Mouse (Mus musculus): ENCODE measurements at regions not wholly inside any gene's neighbourhood (a gene's known extent, or its start where the extent isn't known, plus 50 kb on each side); places are given as distances from the start of the nearest gene placed in this dataset.
A peak's percentile ranks its signal among the peaks of the same experiment; 100 is the strongest.

- ATAC-seq (replicated peaks; ENCODE audit: poor library complexity, severe bottlenecking), result no peak
These were observed 135.2 kb downstream of the Utp6 start for GRCm38 (mm10) chr11:79827034-79827433.

GRCm38 (mm10) chr11:79825881-79826280, 136.3 kb downstream of the Utp6 start:
- ATAC-seq (replicated peaks; ENCODE audit: poor library complexity, severe bottlenecking), result no peak

GRCm38 (mm10) chr11:79823631-79824310, 138.4 kb downstream of the Utp6 start:
- ATAC-seq (replicated peaks; ENCODE audit: poor library complexity, severe bottlenecking), result no peak

GRCm38 (mm10) chr11:79821986-79822385, 140.2 kb downstream of the Utp6 start:
- ATAC-seq (replicated peaks; ENCODE audit: poor library complexity, severe bottlenecking), result no peak

- no peak for ATAC-seq (replicated peaks; ENCODE audit: poor library complexity, severe bottlenecking)
These were observed 147.0 kb downstream of the Utp6 start for GRCm38 (mm10) chr11:79815156-79815555.

GRCm38 (mm10) chr11:79806911-79807466, 155.2 kb downstream of the Utp6 start:
- peak; percentile 62 for ATAC-seq (replicated peaks; ENCODE audit: poor library complexity, severe bottlenecking)

- ATAC-seq (replicated peaks; ENCODE audit: poor library complexity, severe bottlenecking), result no peak
These were observed 155.8 kb downstream of the Utp6 start for GRCm38 (mm10) chr11:79806417-79806816.

- ATAC-seq (replicated peaks; ENCODE audit: poor library complexity, severe bottlenecking), result no peak
These were observed 156.2 kb downstream of the Utp6 start for GRCm38 (mm10) chr11:79805981-79806415.

- ATAC-seq (replicated peaks; ENCODE audit: poor library complexity, severe bottlenecking), result no peak
These were observed 158.2 kb downstream of the Utp6 start for GRCm38 (mm10) chr11:79803971-79804370.

- no peak for ATAC-seq (replicated peaks; ENCODE audit: poor library complexity, severe bottlenecking)
These were observed 159.2 kb downstream of the Utp6 start for GRCm38 (mm10) chr11:79803006-79803405.

- ATAC-seq (replicated peaks; ENCODE audit: poor library complexity, severe bottlenecking), result no peak
These were observed 159.6 kb downstream of the Utp6 start for GRCm38 (mm10) chr11:79802566-79802965.

GRCm38 (mm10) chr11:79800256-79800655, 161.9 kb downstream of the Utp6 start:
- no peak for ATAC-seq (replicated peaks; ENCODE audit: poor library complexity, severe bottlenecking)

- no peak for ATAC-seq (replicated peaks; ENCODE audit: poor library complexity, severe bottlenecking)
These were observed 173.9 kb downstream of the Utp6 start for GRCm38 (mm10) chr11:79788251-79788741.

- no peak for ATAC-seq (replicated peaks; ENCODE audit: poor library complexity, severe bottlenecking)
These were observed 174.4 kb downstream of the Utp6 start for GRCm38 (mm10) chr11:79787766-79788165.

- no peak for ATAC-seq (replicated peaks; ENCODE audit: poor library complexity, severe bottlenecking)
These were observed 178.1 kb downstream of the Utp6 start for GRCm38 (mm10) chr11:79784071-79784470.

- no peak for ATAC-seq (replicated peaks; ENCODE audit: poor library complexity, severe bottlenecking)
These were observed 180.2 kb downstream of the Utp6 start for GRCm38 (mm10) chr11:79781966-79782365.

GRCm38 (mm10) chr11:79779756-79780155, 182.4 kb downstream of the Utp6 start:
- ATAC-seq (replicated peaks; ENCODE audit: poor library complexity, severe bottlenecking), result no peak

GRCm38 (mm10) chr11:79778522-79778921, 183.7 kb downstream of the Utp6 start:
- peak; percentile 36 for ATAC-seq (replicated peaks; ENCODE audit: poor library complexity, severe bottlenecking)

- peak; percentile 52 for ATAC-seq (replicated peaks; ENCODE audit: poor library complexity, severe bottlenecking)
These were observed 184.2 kb downstream of the Utp6 start for GRCm38 (mm10) chr11:79777988-79778387.

- no peak for ATAC-seq (replicated peaks; ENCODE audit: poor library complexity, severe bottlenecking)
These were observed 185.6 kb downstream of the Rab11fip4 start for GRCm38 (mm10) chr11:79776577-79776976.

- no peak for ATAC-seq (replicated peaks; ENCODE audit: poor library complexity, severe bottlenecking)
These were observed 182.7 kb downstream of the Rab11fip4 start for GRCm38 (mm10) chr11:79773755-79774154.

GRCm38 (mm10) chr11:79771431-79771830, 180.4 kb downstream of the Rab11fip4 start:
- ATAC-seq (replicated peaks; ENCODE audit: poor library complexity, severe bottlenecking), result no peak

Measured in granulocyte monocyte progenitor cell, adult 5-6 weeks (primary cell).